Mouse (Mus musculus): ENCODE measurements around the gene Prkab2. TPM values are rescaled to one million over a fixed set of nuclear protein-coding genes. Genes with fewer than 3 reads are reported as not detected.

Gene Prkab2
- polyA plus RNA-seq, 1 experiment: 2.8 TPM

DNA sequence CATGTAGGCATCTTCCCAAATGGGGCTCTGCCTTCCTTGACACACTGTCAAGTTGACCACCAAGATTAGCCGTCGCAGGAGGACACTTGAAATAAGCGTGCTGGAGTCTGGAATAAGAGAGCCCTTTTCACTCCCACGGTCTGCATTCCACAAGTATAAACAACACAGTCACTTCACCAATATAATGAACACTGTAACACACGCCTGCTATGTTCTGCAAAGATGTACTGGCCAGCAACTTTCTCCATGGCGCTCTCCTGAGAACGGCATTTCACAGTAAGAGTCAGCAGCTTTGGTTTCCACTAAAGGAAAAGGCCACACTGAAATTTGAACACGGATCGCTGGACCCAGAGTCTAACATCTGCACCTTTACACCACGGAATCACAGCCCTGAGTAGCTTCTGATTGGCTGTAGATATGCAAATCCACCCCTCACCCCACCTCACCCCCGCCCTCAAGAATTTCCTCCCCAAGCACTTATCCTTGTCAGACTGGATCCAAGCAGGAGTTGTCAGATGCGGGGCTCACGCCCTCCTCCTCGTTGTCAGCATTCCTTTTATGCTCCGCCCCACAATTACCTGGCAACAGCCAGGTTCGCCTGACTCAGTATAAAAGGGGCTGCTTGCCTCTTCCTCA, 25.7 kb downstream of the Prkab2 start:
- WGBS: 24% methylated on average over 16 of the region's 16 CpGs
- DNase-seq (ENCODE audit: low read depth, low spot score): no peak

- WGBS: 77% methylated on average over 4 of the region's 4 CpGs
Measured at GRCm38 (mm10) chr3:97686372-97687117, 28.6 kb downstream of the Prkab2 start.

GRCm38 (mm10) chr3:97689289-97689688, 31.3 kb downstream of the Prkab2 start:
- DNase-seq (ENCODE audit: low read depth, low spot score): no peak
- 72% methylated on average over 2 of the region's 2 CpGs for WGBS

More at GRCm38 (mm10) chr3:97686372-97687117, 28.6 kb downstream of the Prkab2 start:
- no peak for DNase-seq (ENCODE audit: low read depth, low spot score)

- 66% methylated on average over 7 of the region's 7 CpGs for WGBS
- no peak for DNase-seq (ENCODE audit: low read depth, low spot score)
Measured at GRCm38 (mm10) chr3:97690590-97690989, 32.6 kb downstream of the Prkab2 start.

GRCm38 (mm10) chr3:97691443-97692017, 33.5 kb downstream of the Prkab2 start:
- 85% methylated on average over 12 of the region's 12 CpGs for WGBS
- no peak for DNase-seq (ENCODE audit: low read depth, low spot score)

DNA sequence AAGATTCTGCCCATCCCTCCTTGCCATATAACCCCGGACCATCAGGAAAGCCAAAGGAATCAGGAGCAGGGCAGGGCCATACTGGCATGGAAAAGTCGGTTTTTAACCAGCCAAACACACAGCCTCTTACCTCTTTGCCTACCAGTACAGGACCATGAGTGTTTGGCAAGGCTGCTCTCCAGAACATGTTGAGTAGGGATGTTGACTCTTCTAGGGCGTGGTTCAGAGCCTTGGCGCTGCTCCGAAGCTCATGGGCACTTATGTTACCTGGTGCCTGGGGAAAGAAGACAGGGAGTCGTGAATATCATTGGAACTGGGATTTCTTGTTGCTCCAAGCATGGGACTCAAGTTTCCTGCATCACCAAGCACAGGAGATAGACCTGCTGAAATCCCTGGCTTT, 35.8 kb downstream of the Prkab2 start:
- DNase-seq (ENCODE audit: low read depth, low spot score): no peak
- 43% methylated on average over 6 of the region's 6 CpGs for WGBS

- no peak for DNase-seq (ENCODE audit: low read depth, low spot score)
- WGBS: 85% methylated on average over 9 of the region's 9 CpGs
Measured at GRCm38 (mm10) chr3:97696866-97697265, 38.9 kb downstream of the Prkab2 start.

GRCm38 (mm10) chr3:97697291-97697690, 39.3 kb downstream of the Prkab2 start:
- WGBS: 72% methylated on average over 9 of the region's 9 CpGs
- DNase-seq (ENCODE audit: low read depth, low spot score): no peak

DNA sequence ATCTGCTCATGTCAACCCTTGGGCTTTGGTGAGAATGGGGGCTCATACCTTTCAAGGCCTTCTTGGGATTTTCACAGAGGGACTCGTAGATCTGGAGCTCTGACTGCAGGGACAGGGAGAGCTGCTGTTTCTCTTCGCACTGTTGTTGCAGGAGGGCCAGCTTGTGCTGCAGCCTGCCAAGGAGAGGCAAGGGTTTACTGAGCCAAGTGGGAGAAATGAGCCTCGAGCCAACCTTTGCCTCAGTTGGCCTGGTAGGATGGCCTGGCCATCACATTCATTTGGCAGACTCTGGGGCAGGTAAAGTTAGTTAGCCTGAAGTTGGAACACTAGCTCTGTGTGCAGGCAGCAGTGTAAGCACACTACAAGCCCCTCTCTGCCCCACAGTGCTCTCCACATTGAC, 41.1 kb downstream of the Prkab2 start:
- no peak for DNase-seq (ENCODE audit: low read depth, low spot score)
- 84% methylated on average over 3 of the region's 3 CpGs for WGBS

DNA sequence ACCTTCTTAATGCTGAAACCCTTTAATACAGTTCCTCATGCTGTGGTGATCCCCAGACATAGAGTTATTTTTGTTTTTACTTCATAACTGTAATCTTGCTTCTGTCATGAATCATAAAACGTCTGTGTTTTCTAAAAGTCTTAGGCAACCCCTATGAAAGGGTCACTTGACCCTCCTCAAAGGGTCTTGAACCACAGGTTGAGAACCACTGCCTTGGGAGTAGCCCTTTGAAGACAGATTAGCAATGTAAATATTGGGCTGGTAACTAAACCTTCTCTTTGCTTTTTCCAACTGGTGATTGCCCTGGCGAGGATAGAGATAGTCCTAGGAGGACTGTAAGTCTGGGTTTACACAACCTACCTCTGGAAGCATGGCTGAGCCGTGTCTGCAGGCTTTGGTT, 43.2 kb downstream of the Prkab2 start:
- no peak for DNase-seq (ENCODE audit: low read depth, low spot score)
- 37% methylated on average over 3 of the region's 3 CpGs for WGBS

DNA sequence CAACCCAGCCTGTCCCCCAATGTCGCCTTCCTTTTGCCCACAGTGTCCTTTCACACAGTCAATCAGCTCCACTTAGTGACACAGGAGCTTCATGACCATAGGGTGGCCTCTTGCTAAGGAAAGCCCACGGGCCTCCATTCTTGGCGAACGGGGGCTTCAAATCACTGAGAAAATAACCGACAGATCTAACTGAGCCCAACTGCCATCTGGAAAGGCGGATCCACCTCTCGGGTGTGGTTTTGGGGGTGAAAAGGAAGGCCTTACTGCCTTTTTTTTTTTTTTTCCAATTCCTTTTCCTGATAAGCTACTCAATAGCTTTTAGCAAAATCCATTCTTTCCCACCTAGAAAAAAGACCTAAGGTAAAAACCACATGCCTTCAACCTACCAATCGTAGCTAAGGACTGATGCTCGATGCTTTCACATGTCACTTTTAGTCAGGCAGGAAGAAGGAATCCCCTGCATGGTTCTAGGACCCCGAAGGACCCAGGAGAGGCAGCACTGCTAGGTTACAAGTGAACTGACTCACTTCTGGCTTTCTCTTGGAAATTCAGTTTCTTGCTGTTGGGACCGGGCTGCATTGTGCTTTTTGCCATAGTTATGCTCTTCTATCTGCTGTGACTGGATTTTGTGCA, 44.6 kb downstream of the Prkab2 start:
- no peak for DNase-seq (ENCODE audit: low read depth, low spot score)
- 88% methylated on average over 11 of the region's 11 CpGs for WGBS

- WGBS: 91% methylated on average over 3 of the region's 3 CpGs
- DNase-seq (ENCODE audit: low read depth, low spot score): no peak
Measured at GRCm38 (mm10) chr3:97705508-97705907, 47.5 kb downstream of the Prkab2 start.

DNA sequence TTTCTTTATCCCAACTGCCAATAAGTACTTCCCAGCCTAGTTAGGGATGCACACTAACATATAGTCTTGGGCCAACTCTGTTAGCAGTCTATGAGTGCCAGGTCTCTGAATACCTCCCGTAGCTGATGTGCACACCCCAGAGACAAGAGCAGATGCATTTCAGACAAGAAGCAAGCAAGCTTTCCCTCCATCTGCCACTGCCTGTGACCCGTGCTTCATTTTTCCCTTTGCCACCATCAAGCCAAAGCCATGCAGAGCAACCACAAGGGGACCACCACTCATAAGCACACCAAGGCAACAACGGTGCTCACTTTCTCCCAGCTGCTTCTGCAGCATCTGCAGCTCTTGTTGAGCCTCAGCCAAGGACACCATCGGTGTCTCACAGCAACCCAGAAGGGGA, 48.6 kb downstream of the Prkab2 start:
- DNase-seq (ENCODE audit: low read depth, low spot score): no peak
- WGBS: 87% methylated on average over 4 of the region's 4 CpGs

GRCm38 (mm10) chr3:97710134-97710533, 52.1 kb downstream of the Prkab2 start:
- DNase-seq (ENCODE audit: low read depth, low spot score): no peak
- WGBS: 88% methylated on average over 11 of the region's 11 CpGs

GRCm38 (mm10) chr3:97710881-97711280, 52.9 kb downstream of the Prkab2 start:
- no peak for DNase-seq (ENCODE audit: low read depth, low spot score)
- 45% methylated on average over 5 of the region's 5 CpGs for WGBS

DNA sequence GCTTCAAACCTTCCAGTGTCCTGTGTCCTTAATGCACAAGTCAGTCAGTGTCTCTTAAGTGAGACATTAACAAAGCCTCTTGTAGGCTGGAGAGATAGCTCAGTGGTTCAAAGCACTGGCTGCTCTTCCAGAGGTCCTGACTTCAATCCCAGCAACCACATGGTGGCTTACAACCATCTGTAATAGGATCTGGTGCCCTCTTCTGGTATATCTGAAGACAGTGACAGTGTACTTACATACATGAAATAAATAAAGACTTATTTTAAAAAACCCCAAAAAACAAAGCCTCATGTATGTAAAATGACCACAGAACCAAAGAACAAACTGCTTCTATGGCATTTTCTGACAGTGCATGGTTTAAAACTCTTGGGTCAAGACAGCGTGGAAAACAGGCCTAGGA, 57.9 kb downstream of the Prkab2 start:
- DNase-seq (ENCODE audit: low read depth, low spot score): no peak
- WGBS: 89% methylated on average over 1 of the region's 1 CpGs

GRCm38 (mm10) chr3:97719116-97719515, 61.1 kb downstream of the Prkab2 start:
- WGBS: 83% methylated on average over 9 of the region's 9 CpGs
- no peak for DNase-seq (ENCODE audit: low read depth, low spot score)

Data from large intestine, adult 2 months (tissue).